Mouse (Mus musculus) liver, embryonic 11.5 days (tissue): ENCODE data around the gene Mecr. TPM values are rescaled to one million over a fixed set of nuclear protein-coding genes. Genes with fewer than 3 reads are reported as not detected.

Source experiments
- ATAC-seq: fragments of 200-750 bp; cut with Nextera tagmentation; replicated peaks from 2 replicates; pipeline ENCODE4 v1.8.0; 2017; ENCODE audit warnings: moderate number of reproducible peaks, mild to moderate bottlenecking, moderate TSS enrichment, moderate library complexity; ENCODE audit not compliant: low FRiP score
- DNase-seq: peaks from one replicate; pipeline ENCODE4 v3.0.0-alpha.2; 2017; ENCODE audit warnings: low spot score
- H3K27ac ChIP-seq: fragments of 300-500 bp; sonication (generic); 2 replicates; pipeline ENCODE4 v1.5.1; 2014; ENCODE audit warnings: mild to moderate bottlenecking, low read depth, low read length, control low read depth
- H3K27me3 ChIP-seq: fragments of 300-500 bp; sonication (generic); replicated peaks from 2 replicates; pipeline ENCODE4 v1.6.1; 2014; ENCODE audit warnings: low read length, mixed read lengths; ENCODE audit not compliant: control insufficient read depth, insufficient read depth
- H3K36me3 ChIP-seq: fragments of 300-500 bp; sonication (generic); 2 replicates; pipeline ENCODE4 v1.6.1; 2014; ENCODE audit warnings: mild to moderate bottlenecking, low read length, moderate library complexity, mixed read lengths; ENCODE audit not compliant: control insufficient read depth, insufficient read depth
- H3K4me1 ChIP-seq: fragments of 300-500 bp; sonication (generic); replicated peaks from 2 replicates; pipeline ENCODE4 v1.6.1; 2014; ENCODE audit warnings: low read length, mixed read lengths; ENCODE audit not compliant: control insufficient read depth, insufficient read depth
- H3K4me2 ChIP-seq: fragments of 300-500 bp; sonication (generic); 2 replicates; pipeline ENCODE4 v1.6.1; 2014; ENCODE audit warnings: mild to moderate bottlenecking, control low read depth, moderate library complexity
- H3K4me3 ChIP-seq: fragments of 300-500 bp; sonication (generic); 2 replicates; pipeline ENCODE4 v1.5.1; 2014; ENCODE audit warnings: low read depth, low read length, control low read depth
- H3K9ac ChIP-seq: fragments of 300-500 bp; sonication (generic); 2 replicates; pipeline ENCODE4 v1.6.1; 2014; ENCODE audit warnings: low read depth, low read length, control low read depth
- H3K9me3 ChIP-seq: fragments of 300-500 bp; sonication (generic); 2 replicates; pipeline ENCODE4 v1.6.1; 2016; ENCODE audit warnings: low read length, inconsistent platforms, mixed read lengths; ENCODE audit not compliant: control insufficient read depth
- WGBS: fragments of 180-500 bp; shearing (Covaris S2); extraction: QIAGEN DNeasy Blood & Tissue Kit; methylation state at CpG from one replicate; pipeline ENCODE4 v1.1.7; 2014; 5-methylcytosine and 5-hydroxymethylcytosine counted together
- polyA plus RNA-seq: library from polyadenylated mRNA; unstranded; fragments of >200 nt; fragmentation: Nextera tagmentation; extraction: Ambion mirVana; gene quantifications from 2 replicates; pipeline ENCODE4 v1.2.1, GENCODE M21; 2014

The Mecr gene
- polyA plus RNA-seq, 1 experiment from 2014 or later: 64.4 TPM

DNA sequence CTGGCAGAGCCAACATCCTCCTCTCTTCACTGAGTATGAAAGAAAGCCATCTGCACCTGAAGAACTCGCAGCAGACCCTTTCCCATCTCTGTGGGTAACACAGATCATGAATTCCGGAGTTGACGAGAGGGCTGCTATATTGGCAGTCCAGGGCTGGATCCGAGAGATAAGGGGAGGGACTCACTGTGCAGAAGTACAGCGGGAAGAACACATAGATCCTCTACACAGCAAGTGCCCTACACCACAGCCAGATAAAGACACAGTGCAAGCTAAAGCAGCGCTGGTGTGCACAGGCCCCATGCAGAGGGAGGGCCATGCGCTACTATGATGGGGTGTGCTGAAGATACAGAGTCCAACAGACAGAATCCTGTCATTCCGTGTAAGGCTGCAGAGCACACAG is 14.1 kb upstream of the Mecr start:
- ATAC-seq (peak; percentile 91), DNase-seq (no peak)
- peaks cover 41% of the 10 kb centered on the region for H3K4me1 ChIP-seq
- peaks cover 4% of the 10 kb centered on the region; the same call in 1 of the 2 replicates for H3K27me3 ChIP-seq
- peak overlapping the region; percentile 75 for H3K27ac ChIP-seq
- no peaks in the 10 kb centered on the region for H3K36me3 ChIP-seq
- peak overlapping the region; percentile 34; the same call in 1 of the 2 replicates for H3K9ac ChIP-seq
- 43% methylated on average over 8 of the region's 8 CpGs for WGBS
- H3K4me3 ChIP-seq: no peak overlapping the region
- peak overlapping the region; percentile 43 for H3K4me2 ChIP-seq
- no peaks in the 10 kb centered on the region for H3K9me3 ChIP-seq

DNA sequence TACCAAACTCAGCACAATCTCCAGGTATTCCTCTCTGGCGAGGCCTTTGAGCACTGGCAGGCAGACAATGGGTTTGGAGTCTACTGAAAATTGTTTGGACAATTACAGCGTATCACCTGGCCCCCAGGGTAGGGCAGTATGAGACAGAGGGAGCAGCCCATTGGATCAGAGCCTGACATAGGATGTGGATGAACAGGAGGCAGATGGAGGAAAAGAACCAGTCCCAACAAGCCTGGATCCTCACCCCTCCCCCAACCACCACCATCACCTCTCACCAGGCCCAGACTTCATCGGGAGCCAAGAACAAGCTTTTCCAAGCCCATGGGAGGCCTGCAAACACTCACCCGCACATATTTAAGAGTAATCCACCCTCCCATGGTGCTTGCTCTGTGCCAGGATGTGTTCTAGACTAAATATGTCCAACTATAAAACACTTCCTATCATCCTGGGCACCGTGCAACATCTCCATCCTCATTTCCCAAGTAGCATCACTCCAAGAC is 11.7 kb upstream of the Mecr start:
- no peak overlapping the region for H3K4me2 ChIP-seq
- DNase-seq (no peak), ATAC-seq (no peak)
- WGBS: 74% methylated on average over 5 of the region's 5 CpGs
- peaks cover 44% of the 10 kb centered on the region for H3K4me1 ChIP-seq
- H3K4me3 ChIP-seq: no peak overlapping the region
- no peaks in the 10 kb centered on the region for H3K9me3 ChIP-seq
- no peaks in the 10 kb centered on the region for H3K36me3 ChIP-seq
- H3K27ac ChIP-seq: no peak overlapping the region
- H3K27me3 ChIP-seq: peaks cover 25% of the 10 kb centered on the region
- H3K9ac ChIP-seq: no peak overlapping the region

DNA sequence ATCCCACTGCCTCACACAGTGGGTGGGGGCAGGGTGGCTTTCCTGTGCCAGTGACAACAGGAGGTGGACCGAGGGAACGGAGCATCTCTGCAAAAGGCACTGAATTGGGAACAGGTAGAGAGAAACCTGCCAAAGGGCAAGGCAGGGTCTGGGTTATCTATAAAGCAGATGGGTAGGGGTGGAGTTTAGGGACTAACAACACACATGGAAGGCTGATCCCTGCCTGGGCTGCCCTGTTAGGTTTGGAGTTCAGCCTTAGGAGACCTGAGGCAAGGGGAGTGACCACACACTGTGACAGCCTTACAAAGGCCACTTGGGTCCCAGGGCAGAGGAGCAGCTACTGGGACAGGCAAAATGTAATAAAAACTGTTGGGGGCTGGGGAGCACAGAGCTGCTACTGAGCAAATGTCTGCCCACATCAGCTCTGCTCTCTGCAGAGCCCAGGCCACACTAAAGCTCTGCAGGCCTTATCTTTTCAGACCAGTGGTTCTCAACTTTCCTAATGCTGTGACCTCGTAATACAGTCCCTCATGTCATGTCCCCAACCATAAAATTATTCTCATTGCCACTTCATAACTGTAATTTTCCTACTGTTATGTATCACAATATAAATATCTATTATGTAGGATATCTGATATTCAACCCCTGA is 10.4 kb upstream of the Mecr start:
- 0 out of 2 replicates have a peak overlapping the region, but pooled peaks have one; percentile 25 for H3K9ac ChIP-seq
- H3K4me2 ChIP-seq: peak overlapping the region; percentile 36
- 51% methylated on average over 3 of the region's 3 CpGs for WGBS
- no peaks in the 10 kb centered on the region for H3K36me3 ChIP-seq
- no peak overlapping the region for H3K4me3 ChIP-seq
- ATAC-seq (peak; percentile 42), DNase-seq (no peak)
- no peaks in the 10 kb centered on the region for H3K9me3 ChIP-seq
- peaks cover 53% of the 10 kb centered on the region for H3K4me1 ChIP-seq
- peak overlapping the region; percentile 48; the same call in 1 of the 2 replicates for H3K27ac ChIP-seq
- H3K27me3 ChIP-seq: peaks cover 37% of the 10 kb centered on the region

DNA sequence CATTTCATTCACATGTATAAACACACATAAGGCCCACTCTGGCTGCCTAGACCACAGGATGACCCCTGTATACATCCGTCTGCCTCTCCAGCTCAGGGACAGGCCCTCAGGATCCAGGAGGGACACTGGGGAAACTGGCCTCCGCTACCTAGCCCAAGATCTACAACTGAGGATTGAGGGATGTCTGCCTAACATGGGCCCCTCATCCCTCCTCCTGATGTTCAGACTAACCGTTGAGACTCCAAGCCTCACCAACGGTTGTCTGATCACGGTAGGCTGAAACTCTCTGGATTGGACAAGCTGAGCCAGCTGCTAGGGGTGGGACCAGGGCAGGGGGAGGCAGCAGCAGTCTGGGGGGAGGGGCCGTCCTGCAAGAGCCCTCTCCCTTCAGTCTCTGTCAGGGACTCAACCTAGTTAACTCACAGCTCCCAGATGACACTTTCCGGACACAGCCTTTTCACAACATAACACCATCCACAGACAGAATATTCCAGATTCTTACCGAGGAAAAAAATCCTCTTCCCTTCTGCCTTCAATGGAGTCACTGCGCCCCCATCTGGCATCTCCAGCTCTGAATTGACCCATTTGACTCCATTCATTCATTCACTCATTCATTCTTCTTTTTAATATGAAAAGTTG is 9.2 kb upstream of the Mecr start:
- peak overlapping the region; percentile 36; the same call in 1 of the 2 replicates for H3K4me2 ChIP-seq
- H3K4me1 ChIP-seq: peaks cover 47% of the 10 kb centered on the region
- no peaks in the 10 kb centered on the region for H3K9me3 ChIP-seq
- DNase-seq (no peak), ATAC-seq (no peak)
- H3K4me3 ChIP-seq: no peak overlapping the region
- peaks cover 45% of the 10 kb centered on the region for H3K27me3 ChIP-seq
- 30% methylated on average over 9 of the region's 9 CpGs for WGBS
- no peaks in the 10 kb centered on the region for H3K36me3 ChIP-seq
- H3K9ac ChIP-seq: no peak overlapping the region
- peak overlapping the region; percentile 34 for H3K27ac ChIP-seq

DNA sequence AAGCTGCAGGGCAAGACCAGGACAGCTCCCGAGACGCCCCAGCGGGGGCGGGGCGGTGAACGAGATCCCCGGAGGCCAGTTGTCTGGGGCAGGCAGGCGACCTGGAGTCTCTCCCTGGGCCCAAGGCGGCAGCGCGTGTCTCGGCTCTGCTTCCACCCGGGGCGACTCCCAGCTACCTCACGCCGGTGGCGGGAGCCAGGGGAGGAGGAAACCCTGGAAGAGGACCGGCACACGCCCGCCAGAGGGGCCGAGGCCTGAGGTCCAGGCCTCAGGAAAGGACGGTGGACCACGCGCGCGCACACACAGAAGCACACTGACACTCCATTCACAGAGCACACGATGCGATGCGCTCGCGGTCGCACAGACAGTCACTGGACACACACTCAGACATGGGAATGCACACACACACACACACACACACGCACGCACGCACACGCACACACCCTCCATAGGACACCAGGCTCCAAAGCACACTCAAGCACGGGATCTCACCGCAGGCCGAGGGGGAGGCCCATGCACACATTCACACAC is 6.9 kb upstream of the Mecr start:
- Histone ChIP-seq H3K36me3 (no peaks in the 10 kb centered on the region), H3K27me3 (peaks cover 55% of the 10 kb centered on the region), H3K4me3 (peak overlapping the region; percentile 64), H3K9ac (peak overlapping the region; percentile 60), H3K4me2 (peak overlapping the region; percentile 97), H3K4me1 (peaks cover 30% of the 10 kb centered on the region), H3K27ac (no peak overlapping the region), H3K9me3 (no peaks in the 10 kb centered on the region)
- DNase-seq (peak; percentile 46), ATAC-seq (no peak)
- 2% methylated on average over 39 of the region's 39 CpGs for WGBS

DNA sequence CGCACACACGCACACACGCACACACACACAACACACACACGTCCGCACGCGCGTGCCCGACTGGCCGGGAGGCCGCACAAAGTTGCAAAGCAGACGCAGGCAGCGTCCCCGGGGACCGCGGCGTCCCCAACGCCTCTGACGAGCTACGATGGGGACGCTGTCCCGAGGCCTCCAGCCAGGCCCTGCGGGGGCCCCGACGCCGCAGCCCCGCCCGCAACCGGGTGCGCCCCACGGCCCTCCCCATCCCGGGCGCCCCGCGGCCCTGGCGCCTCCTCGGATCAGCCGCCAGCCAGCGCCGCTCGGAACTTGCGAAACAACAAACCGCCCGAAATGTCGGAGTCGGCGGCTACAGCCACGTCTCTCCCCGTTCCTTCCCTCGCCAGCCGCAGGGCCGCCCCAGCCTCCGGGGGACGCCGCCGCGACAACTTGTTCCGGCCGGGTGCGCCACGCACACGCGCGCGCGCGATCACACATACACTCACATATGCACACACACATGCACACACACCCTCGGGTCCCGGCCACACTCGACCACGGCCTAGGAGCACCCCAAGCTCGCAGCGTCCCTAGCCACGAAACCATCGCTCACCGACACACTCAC is 6.3 kb upstream of the Mecr start:
- under 1% methylated on average over 76 of the region's 76 CpGs for WGBS
- Histone ChIP-seq H3K4me1 (peaks cover 30% of the 10 kb centered on the region), H3K27ac (no peak overlapping the region), H3K4me2 (peak overlapping the region; percentile 97), H3K9ac (peak overlapping the region; percentile 60), H3K27me3 (peaks cover 55% of the 10 kb centered on the region), H3K4me3 (peak overlapping the region; percentile 64), H3K36me3 (no peaks in the 10 kb centered on the region), H3K9me3 (no peaks in the 10 kb centered on the region)
- DNase-seq: peak; percentile 71
- no peak for ATAC-seq

DNA sequence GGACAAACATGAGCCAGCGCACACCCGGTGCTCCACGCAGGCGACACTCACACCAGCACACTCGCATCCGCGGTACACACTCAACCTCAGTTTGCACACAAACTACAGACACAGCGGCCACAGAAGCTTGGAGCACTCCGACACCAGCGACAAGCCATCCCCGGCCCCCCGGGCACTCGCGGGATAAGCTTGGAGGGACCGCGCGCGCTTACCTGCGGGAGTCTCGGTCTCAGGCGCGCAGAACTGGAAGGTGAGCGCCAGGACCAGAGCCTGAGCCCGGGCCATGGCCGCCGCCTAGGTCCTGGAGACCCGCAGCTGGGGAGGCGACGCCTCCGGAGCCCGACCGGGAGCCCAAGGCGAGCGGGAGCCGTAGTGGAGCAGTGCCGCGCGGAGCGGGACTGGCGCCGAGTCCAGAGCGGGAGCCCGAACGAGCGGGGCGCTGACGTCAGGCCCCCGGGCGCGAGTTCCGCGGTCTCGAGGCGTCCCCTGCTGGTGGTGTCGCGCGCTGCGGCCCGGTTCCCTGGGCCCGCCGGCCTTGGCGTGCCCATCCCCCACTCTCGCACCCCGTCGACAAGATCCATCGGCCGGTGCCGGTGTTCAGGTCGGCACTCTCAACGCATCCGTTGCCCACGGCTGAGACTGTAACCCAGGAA is 5.3 kb upstream of the Mecr start, which contains the start of gene Ptpru:
Gene Ptpru (minus strand): TSS at position 417 of the 653 bp plus-strand sequence.
- DNase-seq (peak; percentile 88), ATAC-seq (peak; percentile 79)
- WGBS: under 1% methylated on average over 72 of the region's 72 CpGs
- Histone ChIP-seq H3K4me1 (peaks cover 23% of the 10 kb centered on the region), H3K4me2 (peak within 1 kb of the TSS; percentile 97), H3K36me3 (no peaks in the 10 kb centered on the region), H3K27me3 (peaks cover 55% of the 10 kb centered on the region), H3K4me3 (peak within 1 kb of the TSS; percentile 64), H3K27ac (no peak within 1 kb of the TSS), H3K9ac (peak within 1 kb of the TSS; percentile 60), H3K9me3 (no peaks in the 10 kb centered on the region)
